Mouse (Mus musculus): ENCODE data around the gene Tmem143.
"Not testable (repeated sequence)": the region's sequence is repeated elsewhere in the genome, so short reads cannot be mapped to it uniquely, and the experiment has no call there.

The Tmem143 gene

GRCm38 (mm10) chr7:45887246-45887645 lies 9.5 kb upstream of the Tmem143 start:
- no peak for DNase-seq (ENCODE audit: low spot score in 2 of 2)

- no peak for DNase-seq (ENCODE audit: low spot score in 2 of 2)
These were observed 4.1 kb upstream of the Tmem143 start for GRCm38 (mm10) chr7:45892651-45893050.

GRCm38 (mm10) chr7:45895931-45896516 lies 717 bp upstream of the Tmem143 start:
- no peak for DNase-seq (ENCODE audit: low spot score in 2 of 2)

GRCm38 (mm10) chr7:45897258-45897757 lies 567 bp downstream of the Tmem143 start:
- DNase-seq (ENCODE audit: low spot score in 2 of 2), result peak in 1 of 2 experiments; percentile 31

GRCm38 (mm10) chr7:45898125-45898524 lies 1.4 kb downstream of the Tmem143 start:
- DNase-seq (ENCODE audit: low spot score in 2 of 2), result not testable (repeated sequence)

GRCm38 (mm10) chr7:45901562-45901961 lies 4.8 kb downstream of the Tmem143 start:
- DNase-seq (ENCODE audit: low spot score in 2 of 2), result no peak

GRCm38 (mm10) chr7:45902481-45903002 lies 5.8 kb downstream of the Tmem143 start:
- no peak for DNase-seq (ENCODE audit: low spot score in 2 of 2)

- DNase-seq (ENCODE audit: low spot score in 2 of 2), result no peak
These were observed 9.9 kb downstream of the Tmem143 start for GRCm38 (mm10) chr7:45906622-45907021.

GRCm38 (mm10) chr7:45908384-45908783 lies 11.6 kb downstream of the Tmem143 start:
- no peak for DNase-seq (ENCODE audit: low spot score in 2 of 2)

GRCm38 (mm10) chr7:45909145-45909544 lies 12.4 kb downstream of the Tmem143 start:
- no peak for DNase-seq (ENCODE audit: low spot score in 2 of 2)

GRCm38 (mm10) chr7:45914067-45914466 lies 17.3 kb downstream of the Tmem143 start:
- no peak for DNase-seq (ENCODE audit: low spot score in 2 of 2)

GRCm38 (mm10) chr7:45915011-45915410 lies 18.3 kb downstream of the Tmem143 start:
- DNase-seq (ENCODE audit: low spot score in 2 of 2), result no peak

- DNase-seq (ENCODE audit: low spot score in 2 of 2), result peak in 1 of 2 experiments; percentile 50
These were observed 19.6 kb downstream of the Tmem143 start for GRCm38 (mm10) chr7:45916056-45917003.

GRCm38 (mm10) chr7:45917004-45917704 lies 20.4 kb downstream of the Tmem143 start:
- no peak for DNase-seq (ENCODE audit: low spot score in 2 of 2)

GRCm38 (mm10) chr7:45917926-45918325 lies 21.2 kb downstream of the Tmem143 start:
- DNase-seq (ENCODE audit: low spot score in 2 of 2), result no peak

GRCm38 (mm10) chr7:45919083-45919671 lies 22.4 kb downstream of the Tmem143 start:
- DNase-seq (ENCODE audit: low spot score in 2 of 2), result no peak

GRCm38 (mm10) chr7:45919761-45920160 lies 23.0 kb downstream of the Tmem143 start:
- DNase-seq (ENCODE audit: low spot score in 2 of 2), result no peak

GRCm38 (mm10) chr7:45920583-45921241 lies 24.0 kb downstream of the Tmem143 start:
- no peak for DNase-seq (ENCODE audit: low spot score in 2 of 2)

GRCm38 (mm10) chr7:45921242-45921621 lies 24.5 kb downstream of the Tmem143 start, which contains the start of gene Emp3:
Gene Emp3, minus strand, starts transcription at chr7:45921404.
- DNase-seq (ENCODE audit: low spot score in 2 of 2), result no peak

GRCm38 (mm10) chr7:45921950-45922600 lies 25.3 kb downstream of the Tmem143 start:
- DNase-seq (ENCODE audit: low spot score in 2 of 2), result no peak

Measured in frontal cortex, postnatal 25 days (tissue).